Mouse (Mus musculus) layer of hippocampus, adult 2 months (tissue): Measurements from ENCODE around the gene Dcakd. TPM values are rescaled to one million over a fixed set of nuclear protein-coding genes. Genes with fewer than 3 reads are reported as not detected.

Experiments
- DNase-seq, 2 experiments: peaks; one replicate each; pipeline ENCODE4 v3.0.0; 2022; ENCODE audit warnings: low spot score in 2 of 2
- H3K27ac ChIP-seq: fragments of 200-600 bp; 2 replicates; pipeline ENCODE4 v1.8.1; 2022
- H3K4me3 ChIP-seq: fragments of 200-600 bp; 2 replicates; pipeline ENCODE4 v1.8.1; 2022; ENCODE audit warnings: mild to moderate bottlenecking
- CTCF ChIP-seq: fragments of 200-600 bp; conservative IDR thresholded peaks from 2 replicates; pipeline ENCODE4 v1.8.1; 2022; ENCODE audit warnings: antibody characterized with exemption, mild to moderate bottlenecking, moderate library complexity
- microRNA-seq, 2 experiments: library from miRNA; unstranded; fragments of <30 nt; microRNA quantifications; one replicate each; pipeline ENCODE4 v1.2.0; 2021
- total RNA-seq, 2 experiments: library from RNA; stranded (reverse); gene quantifications; 2 replicates each; pipeline ENCODE4 v1.2.3; 2021

Dcakd gene
- total RNA-seq, 2 experiments from 2014 or later: 77.1 to 80.3 TPM

DNA sequence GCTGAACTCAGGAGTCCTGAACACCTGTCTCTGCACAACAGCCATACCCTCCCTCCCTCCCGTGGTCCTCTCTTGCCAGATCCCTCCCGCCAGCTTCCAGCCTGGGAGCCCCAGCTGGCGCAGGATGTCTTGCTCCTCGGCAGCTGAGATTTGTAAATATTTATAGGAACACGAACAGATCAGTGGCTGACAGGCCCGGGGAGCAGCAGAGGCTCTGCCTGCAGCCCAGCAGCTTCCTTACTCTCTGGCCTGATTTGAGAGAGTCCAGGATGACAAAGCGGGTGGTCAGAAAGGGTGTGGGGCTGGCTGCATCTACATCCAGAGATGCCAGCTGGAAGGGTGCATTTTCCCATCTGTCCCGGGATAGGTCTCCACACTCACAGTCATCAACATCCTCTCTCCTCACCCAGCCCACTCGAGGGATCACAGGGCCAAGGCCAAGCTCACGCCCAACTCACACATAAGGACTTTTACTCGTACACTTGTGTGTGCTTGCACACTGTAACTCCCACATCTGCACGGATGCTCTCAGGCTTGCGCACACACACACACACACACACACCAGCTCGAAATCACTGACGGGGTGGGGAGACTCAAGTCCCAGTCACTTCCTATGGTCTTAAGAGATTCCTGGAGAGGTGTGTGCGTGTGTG lies 71.0 kb downstream of the Dcakd start:
- Histone ChIP-seq H3K4me3 (no peak overlapping the region), H3K27ac (no peak overlapping the region)
- no peak for TF ChIP-seq CTCF
- no peak for DNase-seq

- no peak overlapping the region for H3K27ac ChIP-seq
- no peak for TF ChIP-seq CTCF
- DNase-seq: no peak
- no peak overlapping the region for H3K4me3 ChIP-seq
These were observed 75.2 kb downstream of the Dcakd start for GRCm38 (mm10) chr11:102952922-102953321.

DNA sequence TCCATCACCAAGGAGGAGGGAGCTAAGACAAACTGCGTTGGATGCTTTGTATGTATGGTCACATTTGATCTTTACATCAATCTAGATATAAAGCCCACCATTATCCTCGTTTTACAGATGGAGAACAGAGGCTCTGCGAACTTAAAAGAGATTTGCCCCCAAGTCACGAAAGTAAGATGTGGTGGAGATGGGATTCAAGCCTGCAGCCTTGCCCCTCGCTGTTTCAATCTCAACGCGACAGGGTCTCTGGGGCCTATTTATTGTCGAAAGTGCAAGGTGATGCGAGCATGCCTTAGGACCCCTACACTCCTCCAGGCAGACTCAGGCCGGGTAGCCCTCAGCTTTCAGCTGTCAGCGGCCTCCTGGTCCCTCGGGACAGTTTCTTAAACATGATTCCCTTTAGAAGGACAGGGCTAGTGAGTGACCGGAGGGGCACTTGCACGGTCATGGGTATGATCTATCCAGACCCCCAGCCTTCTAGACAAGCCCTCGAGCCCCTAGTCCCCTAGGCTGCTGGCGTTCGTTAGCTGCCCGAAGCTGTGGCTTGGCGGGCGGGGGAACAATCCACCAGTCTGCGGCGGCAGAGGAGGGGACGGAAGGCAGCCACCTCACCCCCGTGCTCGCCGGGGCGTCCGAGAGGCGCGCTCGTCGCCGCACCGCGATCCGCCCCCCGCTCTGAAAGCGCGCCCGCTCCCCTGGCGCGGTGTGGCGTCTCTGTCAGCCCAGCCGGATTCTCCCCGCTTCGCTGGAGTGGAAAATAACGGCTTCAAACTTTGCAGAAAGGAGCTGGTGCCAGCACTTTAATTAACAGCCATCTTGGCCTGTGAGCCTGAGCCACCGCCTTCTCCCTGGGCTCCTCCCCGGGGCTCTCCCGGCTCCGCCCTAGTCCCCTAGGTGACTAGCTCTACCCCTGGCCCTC lies 79.8 kb downstream of the Dcakd start:
- no peak for DNase-seq

DNA sequence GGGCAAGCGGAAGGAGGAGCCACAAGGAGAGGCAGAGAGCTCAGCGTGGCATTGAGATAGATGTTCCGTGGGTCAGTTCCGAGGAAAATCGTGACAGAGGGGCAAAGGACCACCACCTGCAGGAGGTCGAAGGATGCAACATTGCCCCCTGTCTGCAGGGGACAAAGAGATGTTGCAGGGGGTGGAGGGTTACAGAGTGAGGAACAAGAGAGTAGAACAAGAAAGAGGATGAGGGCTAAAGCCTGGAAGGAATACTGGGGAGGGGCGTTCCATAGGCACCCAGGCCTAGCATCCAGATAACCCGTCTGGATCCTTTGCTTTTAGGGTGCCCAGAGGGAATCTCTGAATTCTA lies 81.2 kb downstream of the Dcakd start:
- peak; percentile 50 for TF ChIP-seq CTCF
- no peak overlapping the region for H3K27ac ChIP-seq
- DNase-seq: no peak
- H3K4me3 ChIP-seq: peak overlapping the region; percentile 30; the same call in 1 of the 2 replicates

More for the DNA sequence above, 79.8 kb downstream of the Dcakd start:
- H3K4me3 ChIP-seq: peak overlapping the region; percentile 55
- peak overlapping the region; percentile 39; the same call in 1 of the 2 replicates for H3K27ac ChIP-seq
- no peak for TF ChIP-seq CTCF

- H3K4me3 ChIP-seq: peak within 1 kb of the TSS; percentile 37
- TF ChIP-seq CTCF: no peak
- no peak within 1 kb of the TSS for H3K27ac ChIP-seq
- DNase-seq: peak; percentile 52 to 72
These were observed 81.7 kb downstream of the Dcakd start, which contains the start of gene C1ql1 for GRCm38 (mm10) chr11:102946265-102946991. TSS of gene C1ql1 (minus strand) at chr11:102946688.

DNA sequence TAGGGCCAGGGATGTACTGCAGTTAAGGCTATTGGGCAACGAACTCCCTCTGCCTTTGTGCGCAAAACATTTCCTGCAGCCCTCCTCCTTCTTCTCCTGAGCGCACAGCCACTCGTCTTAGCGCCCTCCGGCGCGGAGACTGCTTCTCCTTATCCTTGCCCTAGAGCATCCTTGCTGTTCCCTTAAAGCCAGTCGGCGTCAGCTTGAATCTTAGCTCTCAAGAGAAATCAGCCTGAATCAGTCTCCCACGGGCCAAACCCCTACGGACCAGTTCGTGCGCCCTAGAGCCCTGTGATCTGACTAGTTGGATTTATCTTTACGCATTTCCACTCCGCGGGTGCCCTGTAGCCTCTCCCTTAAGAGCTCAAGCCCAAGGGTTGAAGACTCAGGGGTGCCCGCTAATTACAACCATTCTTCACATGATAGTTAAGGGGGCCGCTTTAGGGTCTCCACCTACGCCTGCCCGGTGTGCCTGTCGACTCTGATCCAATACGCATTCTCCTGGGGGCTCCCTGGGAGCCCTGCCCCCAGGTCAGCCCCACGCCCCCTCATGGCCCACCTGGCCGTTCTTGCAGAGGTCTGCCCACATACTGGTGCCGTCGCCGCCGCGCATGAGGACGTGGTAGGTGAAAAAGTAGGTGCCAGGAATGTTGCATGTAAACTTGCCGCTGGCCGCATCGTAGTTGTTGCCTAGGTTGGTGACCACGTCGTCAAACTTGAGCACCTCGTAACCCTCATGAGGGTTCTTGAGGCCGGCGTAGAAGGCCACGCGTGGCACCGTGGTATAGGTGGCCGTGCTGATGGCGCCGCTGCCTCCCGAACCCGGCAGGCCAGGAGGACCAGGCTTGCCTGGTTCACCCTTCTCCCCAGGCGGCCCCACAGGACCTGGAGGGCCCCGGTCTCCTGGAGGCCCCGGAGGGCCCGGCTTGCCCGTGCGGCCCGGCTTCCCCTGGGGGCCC lies 82.5 kb downstream of the Dcakd start:
- Histone ChIP-seq H3K27ac (no peak overlapping the region), H3K4me3 (peak overlapping the region; percentile 37)
- DNase-seq: no peak
- TF ChIP-seq CTCF: no peak

Small RNA genes lying within 50 kb of the gene (microRNA-seq; reads per million reads assigned to microRNA genes)
- 0.18 to 0.64 reads per million in 2 experiments for gene Mir6931

Other genes with a start within 250 kb of the Dcakd start
- gene Gjc1, start 208.6 kb downstream of the Dcakd start, total RNA-seq: 1 to 10 TPM; 4.7 TPM
- gene Higd1b, start 192.5 kb downstream of the Dcakd start, total RNA-seq: 1 to 10 TPM; 3.5 to 4.5 TPM
- 100 to 1,000 TPM; 129 to 139 TPM for gene Eftud2, start 147.3 kb downstream of the Dcakd start, total RNA-seq
- 1 to 10 TPM; 1.5 to 3.0 TPM for gene Ccdc103, start 147.1 kb downstream of the Dcakd start, total RNA-seq
- under 1 TPM in 1 of 2 experiments, not detected in 1; 0.37 TPM for gene Fam187a, start 143.2 kb downstream of the Dcakd start, total RNA-seq
- gene Gfap, start 127.4 kb downstream of the Dcakd start, total RNA-seq: 100 to 1,000 TPM; 332 to 341 TPM
- under 1 TPM; 0.27 to 0.74 TPM for gene Kif18b, start 103.2 kb downstream of the Dcakd start, total RNA-seq
- gene C1ql1, start 81.6 kb downstream of the Dcakd start, total RNA-seq: 10 to 100 TPM; 17.5 to 18.5 TPM
- 100 to 1,000 TPM; 169 to 173 TPM for gene Nmt1, start 143 bp downstream of the Dcakd start, total RNA-seq
- 10 to 100 TPM in 1 of 2 experiments, 1 to 10 TPM in 1; 9.3 to 10.2 TPM for gene Plcd3, start 73.3 kb upstream of the Dcakd start, total RNA-seq
- gene Acbd4, start 73.3 kb upstream of the Dcakd start, total RNA-seq: 10 to 100 TPM; 87.1 to 91.0 TPM
- gene Hexim1, start 87.9 kb upstream of the Dcakd start, total RNA-seq: 10 to 100 TPM; 48.5 to 50.8 TPM
- 10 to 100 TPM in 1 of 2 experiments, 1 to 10 TPM in 1; 9.7 to 16.0 TPM for gene Hexim2, start 104.1 kb upstream of the Dcakd start, total RNA-seq
- 100 to 1,000 TPM; 142 to 156 TPM for gene Fmnl1, start 142.8 kb upstream of the Dcakd start, total RNA-seq
- 1 to 10 TPM; 1.5 to 2.0 TPM for gene 1700023F06Rik, start 180.2 kb upstream of the Dcakd start, total RNA-seq
- gene Spata32, start 190.1 kb upstream of the Dcakd start, total RNA-seq: 1 to 10 TPM; 1.2 to 1.3 TPM
- gene Map3k14, start 239.1 kb upstream of the Dcakd start, total RNA-seq: 1 to 10 TPM; 3.3 TPM